Mouse (Mus musculus) spleen, embryonic (tissue): ENCODE results near the gene Gm11756.
"Not testable (repeated sequence)": the region's sequence is repeated elsewhere in the genome, so short reads cannot be mapped to it uniquely, and the experiment has no call there.

Source experiments
- CTCF ChIA-PET: fragments of 350-600 bp; sonication (Branson Sonifier 250); formaldehyde crosslinking; loops from one replicate; lab custom pipeline; 2022; lab: Charles Lee

Gene Gm11756

GRCm38 (mm10) chr4:73920660-73921059, at the start of gene Gm11756:
Gene Gm11756 (minus strand): TSS chr4:73920760.
- CTCF ChIA-PET = not testable (repeated sequence)

- CTCF ChIA-PET = no interaction called here
Observed at GRCm38 (mm10) chr4:73950375-73950896, 29.9 kb upstream of the Gm11756 start, which contains the start of gene 2310002L09Rik. Gene 2310002L09Rik (minus strand): TSS chr4:73950846.

GRCm38 (mm10) chr4:73905853-73906252, 14.7 kb downstream of the Gm11756 start, which contains the start of gene Gm13871:
Gene Gm13871 (minus strand): TSS chr4:73905953.
- CTCF ChIA-PET = not testable (repeated sequence)

- CTCF ChIA-PET = not testable (repeated sequence)
Observed at GRCm38 (mm10) chr4:73891012-73891411, 29.5 kb downstream of the Gm11756 start, which contains the start of gene Gm11757. Gene Gm11757 (minus strand): TSS chr4:73891112.

- CTCF ChIA-PET = not testable (repeated sequence)
Observed at GRCm38 (mm10) chr4:73876166-73876565, 44.4 kb downstream of the Gm11756 start, which contains the start of gene Gm11758. Gene Gm11758 (minus strand): TSS chr4:73876266.
